Mouse (Mus musculus) kidney, embryonic 14.5 days (tissue): Measurements from ENCODE around the gene Serpinh1. TPM values are rescaled to one million over a fixed set of nuclear protein-coding genes. Genes with fewer than 3 reads are reported as not detected.
A peak's percentile ranks its signal among the peaks of the same experiment; 100 is the strongest.

Experiments
- ATAC-seq: fragments of 200-750 bp; cut with Nextera tagmentation; 2 replicates; pipeline ENCODE4 v1.8.0; 2017; ENCODE audit warnings: moderate number of reproducible peaks, mild to moderate bottlenecking, moderate TSS enrichment, moderate library complexity; ENCODE audit not compliant: low FRiP score, low TSS enrichment
- H3K27ac ChIP-seq: fragments of 300-500 bp; sonication (generic); 2 replicates; pipeline ENCODE4 v1.5.1; 2014; ENCODE audit warnings: low read depth, mild to moderate bottlenecking, low read length, moderate library complexity, mixed read lengths
- H3K27me3 ChIP-seq: fragments of 300-500 bp; sonication (generic); 2 replicates; pipeline ENCODE4 v1.6.1; 2014; ENCODE audit warnings: mild to moderate bottlenecking, low read length; ENCODE audit not compliant: control insufficient read depth, insufficient read depth
- H3K36me3 ChIP-seq: fragments of 300-500 bp; sonication (generic); 2 replicates; pipeline ENCODE4 v1.6.1; 2014; ENCODE audit warnings: low read length, mixed read lengths; ENCODE audit not compliant: control insufficient read depth, insufficient read depth
- H3K4me1 ChIP-seq: fragments of 300-500 bp; sonication (generic); 2 replicates; pipeline ENCODE4 v1.6.1; 2014; ENCODE audit warnings: low read length, mixed read lengths; ENCODE audit not compliant: control insufficient read depth, insufficient read depth
- H3K4me2 ChIP-seq: fragments of 300-500 bp; sonication (generic); replicated peaks from 2 replicates; pipeline ENCODE4 v1.6.1; 2014; ENCODE audit warnings: low read depth, mild to moderate bottlenecking, low read length
- H3K4me3 ChIP-seq: fragments of 300-500 bp; sonication (generic); 2 replicates; pipeline ENCODE4 v1.5.1; 2014; ENCODE audit warnings: mild to moderate bottlenecking, low read length
- H3K9ac ChIP-seq: fragments of 300-500 bp; sonication (generic); 2 replicates; pipeline ENCODE4 v1.6.1; 2014; ENCODE audit warnings: low read depth, mild to moderate bottlenecking, low read length, moderate library complexity
- H3K9me3 ChIP-seq: fragments of 300-500 bp; sonication (generic); 2 replicates; pipeline ENCODE4 v1.6.1; 2016; ENCODE audit warnings: low read length; ENCODE audit not compliant: control insufficient read depth
- WGBS: fragments of 180-500 bp; shearing (Covaris S2); extraction: QIAGEN DNeasy Blood & Tissue Kit; methylation state at CpG from one replicate; pipeline ENCODE4 v1.1.7; 2014; 5-methylcytosine and 5-hydroxymethylcytosine counted together
- polyA plus RNA-seq: library from polyadenylated mRNA; unstranded; fragments of >200 nt; fragmentation: Nextera tagmentation; extraction: Ambion mirVana; gene quantifications from 2 replicates; pipeline ENCODE4 v1.2.1, GENCODE M21; 2014

The Serpinh1 gene
- polyA plus RNA-seq = 459 and 599 TPM in 2 replicates

DNA sequence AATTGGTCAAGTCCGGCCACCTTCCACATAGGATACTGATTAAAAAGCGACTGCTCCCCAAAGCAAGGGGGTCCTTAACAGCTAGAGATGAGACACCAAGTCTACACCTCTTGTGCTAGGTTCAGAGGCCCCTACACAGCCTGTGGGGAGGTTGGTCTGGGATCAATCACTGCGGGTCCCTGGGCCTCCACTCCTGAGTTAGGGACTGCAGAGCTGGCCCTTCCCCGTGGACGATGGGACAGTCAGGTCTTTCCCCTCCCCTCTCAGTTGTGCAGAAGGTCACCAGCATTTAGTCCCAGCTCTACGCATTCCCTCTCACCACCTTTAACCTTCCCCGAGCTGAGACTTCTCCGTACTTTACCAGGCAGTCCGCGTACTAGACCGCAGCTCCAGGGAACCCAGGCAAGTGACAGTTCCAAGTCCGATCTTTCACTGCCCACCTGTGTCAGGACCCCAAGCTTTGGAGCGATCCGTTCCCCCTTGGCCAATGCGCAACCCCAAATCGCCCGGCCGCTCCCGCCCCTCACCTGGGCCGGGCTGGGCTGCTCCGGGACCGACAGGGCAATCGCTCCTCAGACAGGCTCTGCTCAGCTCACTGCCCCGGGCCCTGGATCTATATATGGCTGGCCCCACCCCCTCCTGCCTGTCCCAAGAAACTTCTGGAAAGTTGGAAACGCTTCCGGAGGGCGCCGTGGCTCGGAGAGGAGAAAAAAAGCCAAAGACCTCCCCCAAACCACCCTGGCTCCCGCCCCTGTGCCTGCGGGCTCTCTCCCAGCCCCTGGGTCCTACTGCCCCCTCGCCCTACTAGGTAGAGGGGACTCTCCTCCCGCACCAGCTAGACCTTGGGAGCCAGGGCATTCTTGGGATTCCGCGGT, at the start of gene Serpinh1:
Serpinh1 (minus strand) TSS at position 714 of the 875 bp plus-strand sequence.
- peak within 1 kb of the TSS; percentile 94 for H3K9ac ChIP-seq
- under 1% methylated on average over 33 of the region's 35 CpGs for WGBS
- ATAC-seq = peak; percentile 81
- H3K4me3 ChIP-seq = peak within 1 kb of the TSS; percentile 79
- no peaks in the 10 kb centered on the region for H3K27me3 ChIP-seq
- peaks cover 61% of the 10 kb centered on the region for H3K4me1 ChIP-seq
- H3K9me3 ChIP-seq = no peaks in the 10 kb centered on the region
- H3K4me2 ChIP-seq = peak within 1 kb of the TSS; percentile 86
- H3K36me3 ChIP-seq = peaks cover 29% of the 10 kb centered on the region
- peak within 1 kb of the TSS; percentile 98 for H3K27ac ChIP-seq

DNA sequence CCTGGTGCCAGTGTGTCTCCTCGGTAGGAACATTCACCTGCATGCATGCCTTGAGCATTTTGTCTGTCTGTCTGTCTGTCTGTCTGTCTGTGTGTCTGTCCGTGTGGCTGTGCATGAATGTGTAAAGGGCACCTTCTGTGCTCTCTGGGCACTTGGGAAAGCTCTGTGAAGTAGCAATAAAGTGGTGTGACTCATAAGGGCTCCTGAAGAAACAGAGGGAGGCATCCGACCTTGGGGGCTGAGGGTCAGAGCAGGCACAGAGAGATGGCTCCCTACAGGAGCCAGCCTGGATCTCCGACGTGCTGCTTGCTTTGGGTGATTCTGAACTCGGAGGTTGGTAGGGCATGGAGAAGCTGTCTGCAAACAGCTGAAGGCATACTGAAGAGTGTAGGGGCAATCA, 49.4 kb upstream of the Serpinh1 start:
- Histone ChIP-seq H3K27me3 (no peaks in the 10 kb centered on the region), H3K27ac (no peak overlapping the region), H3K9ac (no peak overlapping the region; the same call in 1 of the 2 replicates), H3K36me3 (no peaks in the 10 kb centered on the region), H3K9me3 (no peaks in the 10 kb centered on the region), H3K4me2 (no peak overlapping the region), H3K4me1 (0 out of 2 replicates have a peak, but pooled peaks cover 6% of the 10 kb centered on the region), H3K4me3 (no peak overlapping the region)
- ATAC-seq = no peak
- WGBS = 74% methylated on average over 6 of the region's 6 CpGs

DNA sequence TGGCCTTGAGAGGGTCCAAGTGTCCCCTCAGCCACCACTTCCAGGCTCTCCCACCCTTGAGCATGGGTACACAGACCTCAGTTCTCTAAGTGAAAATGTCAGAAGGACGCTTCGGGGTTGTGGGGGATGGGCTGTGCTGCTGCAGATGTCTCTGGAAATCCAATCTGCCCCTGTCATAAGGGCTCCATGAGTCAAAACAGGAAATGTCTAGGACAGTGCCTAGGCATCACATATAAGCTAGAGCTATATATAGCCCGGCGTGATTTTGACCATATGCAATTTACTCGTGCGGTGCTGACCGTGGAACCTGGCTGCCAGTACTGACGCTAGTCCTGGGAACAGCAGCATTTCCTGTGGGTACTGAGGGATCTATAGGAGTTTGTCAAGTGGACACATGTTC, 48.3 kb upstream of the Serpinh1 start:
- Histone ChIP-seq H3K9me3 (no peaks in the 10 kb centered on the region), H3K9ac (no peak overlapping the region), H3K4me1 (peaks cover 6% of the 10 kb centered on the region; the same call in 1 of the 2 replicates), H3K36me3 (no peaks in the 10 kb centered on the region), H3K27ac (no peak overlapping the region), H3K27me3 (no peaks in the 10 kb centered on the region), H3K4me2 (no peak overlapping the region), H3K4me3 (no peak overlapping the region)
- whole genome bisulfite sequencing = 64% methylated on average over 8 of the region's 8 CpGs
- no peak for ATAC-seq

DNA sequence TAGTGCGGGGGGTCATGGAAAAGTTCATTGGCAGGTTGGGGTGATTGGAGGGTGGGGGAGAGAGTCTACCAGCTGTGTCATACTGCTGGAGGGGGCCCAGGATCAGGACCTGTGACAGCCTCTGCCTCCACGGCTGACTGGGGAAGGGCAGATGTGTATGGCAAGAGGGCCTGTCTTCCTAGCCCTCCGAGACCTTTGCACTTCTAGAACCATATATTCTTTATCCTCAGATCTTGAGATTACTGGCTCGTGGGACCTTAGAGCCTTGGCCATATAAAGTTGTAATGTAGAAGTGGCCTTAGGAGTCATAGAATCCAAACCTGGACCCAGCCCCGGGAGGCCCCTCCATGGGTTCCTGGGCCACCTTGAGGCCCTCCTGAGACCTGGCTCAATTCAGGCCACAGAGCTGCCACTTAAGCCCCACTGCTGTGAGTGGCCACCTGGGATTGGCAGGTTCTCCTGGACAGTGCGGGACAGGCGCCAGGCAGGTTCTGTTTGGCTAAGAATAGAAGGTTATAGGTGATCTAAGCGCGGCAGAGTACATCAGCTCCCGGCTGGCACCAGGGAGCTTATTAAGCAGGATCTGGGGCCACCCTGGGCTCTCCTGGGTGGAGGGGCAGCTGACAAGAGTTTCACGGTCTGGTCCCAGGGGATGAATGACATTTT, 44.1 kb upstream of the Serpinh1 start:
- Histone ChIP-seq H3K27me3 (no peaks in the 10 kb centered on the region), H3K4me2 (no peak overlapping the region), H3K4me3 (no peak overlapping the region), H3K36me3 (no peaks in the 10 kb centered on the region), H3K9me3 (no peaks in the 10 kb centered on the region), H3K27ac (no peak overlapping the region), H3K9ac (no peak overlapping the region), H3K4me1 (peaks cover 16% of the 10 kb centered on the region; the same call in 1 of the 2 replicates)
- no peak for ATAC-seq
- WGBS = 69% methylated on average over 11 of the region's 11 CpGs

DNA sequence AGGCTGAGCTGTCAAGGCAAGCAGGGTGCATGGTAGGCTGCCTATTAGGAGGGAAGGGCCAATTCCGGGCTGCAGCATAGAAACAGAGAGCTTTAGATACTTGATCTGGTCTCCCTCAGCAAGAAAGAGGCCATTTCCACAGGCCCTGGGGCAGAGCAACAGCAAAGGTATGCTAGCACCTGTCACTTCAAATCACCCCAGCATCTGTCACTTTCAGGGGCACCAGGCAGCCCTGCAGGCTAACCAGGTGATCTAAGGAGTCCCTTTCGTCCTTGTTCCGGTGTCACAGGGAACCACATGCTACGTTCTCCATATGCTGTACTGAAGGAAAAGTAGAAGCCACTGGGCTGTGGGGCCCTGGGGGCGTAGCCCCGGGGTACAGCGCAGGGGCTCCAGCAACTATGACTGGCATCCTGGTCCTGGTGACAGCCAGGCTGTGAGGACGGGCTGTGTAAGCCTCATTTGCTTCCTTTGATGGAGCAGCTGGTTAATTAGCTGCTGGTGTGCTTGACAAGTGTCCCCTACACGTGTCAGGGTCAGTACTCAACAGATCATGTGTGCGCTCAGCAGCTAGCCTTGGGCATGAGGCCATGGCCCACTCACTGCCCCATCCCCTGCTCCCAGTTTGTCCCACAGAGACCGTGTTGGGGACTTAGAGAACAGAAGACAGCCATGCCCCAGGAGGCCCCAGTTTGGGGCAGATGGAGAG, 43.0 kb upstream of the Serpinh1 start:
- Histone ChIP-seq H3K9ac (no peak overlapping the region), H3K4me2 (no peak overlapping the region), H3K27me3 (no peaks in the 10 kb centered on the region), H3K9me3 (no peaks in the 10 kb centered on the region), H3K36me3 (no peaks in the 10 kb centered on the region), H3K4me1 (peaks cover 10% of the 10 kb centered on the region; the same call in 1 of the 2 replicates), H3K27ac (no peak overlapping the region), H3K4me3 (no peak overlapping the region)
- no peak for ATAC-seq
- 51% methylated on average over 11 of the region's 11 CpGs for WGBS

DNA sequence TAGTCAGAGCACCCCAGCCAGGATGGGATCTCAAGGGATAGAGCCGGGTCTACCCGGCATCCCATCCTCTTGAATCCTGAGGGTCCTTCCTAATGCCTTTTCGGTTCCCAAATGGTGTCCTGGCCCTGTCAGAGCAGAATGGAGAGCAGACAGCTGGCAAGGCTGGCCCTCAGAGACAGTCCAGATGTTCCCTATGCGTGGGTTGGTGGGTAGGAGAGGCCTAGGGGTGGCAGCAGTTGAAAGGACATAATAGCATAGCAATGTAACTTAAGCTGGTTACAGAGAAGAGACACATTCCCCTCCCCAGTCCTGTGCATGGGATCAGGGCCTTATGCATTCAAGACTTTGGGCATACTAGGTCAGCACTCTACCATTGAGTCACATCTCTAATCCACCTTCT, 42.3 kb upstream of the Serpinh1 start:
- peak; percentile 34; the same call in 1 of the 2 replicates for ATAC-seq
- Histone ChIP-seq H3K27me3 (no peaks in the 10 kb centered on the region), H3K4me1 (peaks cover 10% of the 10 kb centered on the region; the same call in 1 of the 2 replicates), H3K4me2 (no peak overlapping the region), H3K9me3 (no peaks in the 10 kb centered on the region), H3K27ac (no peak overlapping the region), H3K36me3 (0 out of 2 replicates have a peak, but pooled peaks cover 2% of the 10 kb centered on the region), H3K9ac (no peak overlapping the region), H3K4me3 (no peak overlapping the region)
- 62% methylated on average over 4 of the region's 4 CpGs for WGBS

DNA sequence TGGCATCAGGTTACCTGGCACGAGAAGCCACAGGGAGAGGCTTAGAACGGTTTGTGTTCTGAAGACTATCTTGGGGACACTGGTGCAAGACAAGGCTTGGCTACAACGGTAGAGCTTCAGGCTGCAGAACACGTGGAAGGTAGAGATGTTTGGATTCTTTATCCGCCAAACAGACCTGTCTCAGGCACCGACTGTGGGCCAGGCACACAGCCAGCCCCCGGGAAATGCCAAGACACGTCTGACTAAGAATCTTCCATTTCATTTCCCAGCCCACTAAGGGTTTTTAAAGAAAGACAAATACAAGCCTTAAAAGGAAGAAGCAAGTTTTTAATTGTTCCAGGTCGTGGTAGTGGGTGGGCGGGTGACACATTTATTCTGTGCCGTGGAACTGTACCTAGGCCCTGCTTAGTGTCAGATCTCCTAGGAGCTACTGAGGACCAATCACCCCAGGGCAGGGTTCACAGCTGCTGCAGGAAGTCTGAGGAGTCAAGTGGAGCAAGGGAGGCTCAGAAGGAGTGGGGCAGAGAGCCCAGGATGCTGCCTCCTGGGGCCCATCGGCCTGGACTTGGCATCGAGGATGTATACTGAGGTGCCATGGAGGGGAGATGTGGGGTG, 40.8 kb upstream of the Serpinh1 start:
- no peaks in the 10 kb centered on the region for H3K9me3 ChIP-seq
- H3K4me1 ChIP-seq = peaks cover 11% of the 10 kb centered on the region; the same call in 1 of the 2 replicates
- 78% methylated on average over 13 of the region's 13 CpGs for WGBS
- H3K9ac ChIP-seq = no peak overlapping the region
- 0 out of 2 replicates have a peak, but pooled peaks cover 2% of the 10 kb centered on the region for H3K36me3 ChIP-seq
- no peak for ATAC-seq
- no peak overlapping the region for H3K27ac ChIP-seq
- no peak overlapping the region for H3K4me2 ChIP-seq
- H3K4me3 ChIP-seq = no peak overlapping the region
- no peaks in the 10 kb centered on the region for H3K27me3 ChIP-seq

DNA sequence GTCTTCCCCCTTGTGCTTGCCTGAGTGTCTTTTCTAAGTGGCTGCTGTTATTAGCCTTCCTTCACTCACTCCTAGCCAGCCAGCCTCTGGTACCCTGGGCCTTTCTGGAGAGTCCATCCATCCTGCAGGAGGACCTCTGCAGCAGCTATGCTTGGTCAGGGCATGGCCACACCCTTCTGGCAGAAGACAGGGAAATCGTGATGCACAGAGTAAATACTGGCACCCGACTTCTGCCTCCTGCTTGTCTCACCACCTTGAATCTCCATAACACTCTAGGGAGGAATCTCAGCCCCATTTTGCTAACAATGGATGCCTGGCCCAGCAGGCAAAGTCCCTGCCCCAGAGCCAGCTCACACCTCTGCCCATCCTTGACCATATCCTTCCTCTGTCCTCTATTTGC, 39.7 kb upstream of the Serpinh1 start:
- no peak for ATAC-seq
- H3K36me3 ChIP-seq = 0 out of 2 replicates have a peak, but pooled peaks cover 2% of the 10 kb centered on the region
- 70% methylated on average over 2 of the region's 2 CpGs for WGBS
- H3K4me3 ChIP-seq = no peak overlapping the region
- H3K9me3 ChIP-seq = no peaks in the 10 kb centered on the region
- peaks cover 14% of the 10 kb centered on the region; the same call in 1 of the 2 replicates for H3K4me1 ChIP-seq
- H3K27me3 ChIP-seq = no peaks in the 10 kb centered on the region
- no peak overlapping the region for H3K4me2 ChIP-seq
- H3K27ac ChIP-seq = no peak overlapping the region
- H3K9ac ChIP-seq = no peak overlapping the region
